Mouse (Mus musculus) cortical plate, adult 2 months (tissue): Measurements from ENCODE around the gene Wnt9a.
A peak's percentile ranks its signal among the peaks of the same experiment; 100 is the strongest.

Source experiments
- CTCF ChIP-seq: fragments of 200-500 bp; IDR thresholded peaks from 2 replicates; pipeline ENCODE4 v1.5.1; 2011; ENCODE audit warnings: mild to moderate bottlenecking, control low read depth, low read length; ENCODE audit not compliant: insufficient read depth; ENCODE audit errors: extremely low read depth
- POLR2A ChIP-seq: fragments of 200-500 bp; IDR thresholded peaks from 2 replicates; pipeline ENCODE4 v1.6.1; 2011; ENCODE audit warnings: mild to moderate bottlenecking, low read length, control low read depth; ENCODE audit not compliant: insufficient read depth; ENCODE audit errors: extremely low read depth

DNA sequence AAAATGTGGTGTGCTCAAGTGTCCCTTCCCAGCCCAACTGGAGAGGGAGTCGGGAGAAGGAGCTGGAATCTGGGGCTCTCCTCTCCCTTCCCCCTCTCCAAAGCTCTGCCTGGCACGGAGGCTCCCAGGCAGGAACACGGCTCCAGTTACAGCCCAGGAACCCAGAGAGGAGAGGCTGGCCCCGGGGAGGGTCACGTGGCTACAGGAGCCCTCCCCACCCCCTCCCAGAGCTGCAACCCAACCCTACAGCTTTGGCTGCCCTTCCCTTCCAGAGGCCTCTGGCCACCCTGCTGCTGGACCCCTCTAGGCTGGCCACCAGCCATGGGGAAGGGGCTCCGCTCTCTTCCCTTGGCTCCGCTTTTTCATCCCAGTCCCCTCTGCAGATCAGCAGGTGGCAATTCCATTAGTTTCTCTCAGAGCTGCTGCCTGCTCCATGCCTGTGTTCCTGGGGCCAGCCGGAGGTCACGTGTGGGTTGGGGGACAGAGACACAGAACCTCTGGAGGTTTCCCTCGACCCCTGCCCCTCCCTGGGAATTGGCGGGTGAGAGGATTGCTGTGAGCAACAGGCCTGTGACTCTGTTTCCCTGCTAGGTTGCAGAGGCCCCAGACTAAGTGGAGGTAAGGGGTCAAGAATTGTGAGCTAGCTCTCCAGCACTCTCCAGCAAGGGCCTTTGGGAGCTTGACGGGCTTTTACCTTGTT is 2.5 kb downstream of the Wnt9a start:
- peak; percentile 40; the same call in 1 of the 2 replicates for TF ChIP-seq POLR2A
- TF ChIP-seq CTCF, result no peak
